Mouse (Mus musculus): ENCODE results near the gene Ptpdc1.

DNA sequence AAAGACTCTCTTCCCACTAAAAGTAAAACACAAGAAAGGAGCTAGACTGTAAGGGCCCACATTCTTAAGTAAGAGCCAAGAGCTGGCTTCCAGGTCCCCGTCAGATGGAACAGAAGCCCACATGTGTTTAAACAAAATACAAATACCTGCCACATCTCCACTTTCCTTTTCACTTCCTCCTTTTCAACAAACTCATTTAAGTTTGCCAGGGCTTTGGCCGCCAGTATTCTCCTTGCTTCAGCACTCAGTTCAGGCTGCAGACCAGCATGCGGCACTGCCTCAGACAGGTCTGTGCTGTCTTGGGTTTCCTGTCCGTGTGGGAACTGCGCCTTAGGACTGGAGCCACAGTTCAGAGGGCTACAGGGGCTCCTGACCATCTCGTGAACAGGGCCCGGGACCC, 39.7 kb downstream of the Ptpdc1 start:
- TF ChIP-seq POLR2A (IDR thresholded peaks at IDR 0.05; ENCODE audit: borderline replicate concordance, insufficient read depth, low read length) = no peak
- no peak for TF ChIP-seq CTCF (IDR thresholded peaks at IDR 0.05; ENCODE audit: borderline replicate concordance, insufficient read depth, low read depth, low read length)

Measured in cerebellum, adult 2 months (tissue).